Mouse (Mus musculus): ENCODE results near the gene Tmod3.

DNA sequence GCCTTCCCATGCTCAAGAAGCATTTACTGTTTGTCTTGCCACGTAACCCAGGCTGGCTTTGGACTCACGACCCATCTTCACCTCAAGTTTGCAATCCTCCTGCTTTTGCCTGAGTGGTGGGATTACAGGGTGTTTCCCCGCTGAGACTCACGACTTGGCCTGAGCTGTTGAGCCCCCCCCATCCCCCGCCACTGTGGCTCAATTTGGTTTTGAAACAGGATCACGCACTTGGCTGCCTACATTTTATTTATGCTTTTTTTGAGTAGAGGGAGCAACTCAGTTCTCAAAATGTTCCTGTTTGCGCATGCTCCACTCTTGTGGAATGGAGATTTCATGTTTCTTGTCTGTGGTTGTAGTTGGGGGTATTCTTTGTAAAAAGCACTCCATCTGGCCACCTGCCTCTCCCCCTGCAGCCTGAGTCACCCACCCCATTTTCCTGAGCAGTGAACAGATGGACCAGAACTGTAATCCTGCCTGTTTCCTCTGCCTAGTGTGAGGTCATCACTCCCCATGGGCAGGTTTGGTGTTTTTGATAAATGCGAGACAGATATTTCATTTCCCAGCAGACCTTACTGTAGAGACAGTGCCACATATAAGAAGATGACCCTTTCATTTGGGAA lies 80.2 kb downstream of the Tmod3 start:
- no peak for TF ChIP-seq CTCF (IDR thresholded peaks at IDR 0.05; ENCODE audit: low read depth, low read length)
- TF ChIP-seq POLR2A (IDR thresholded peaks at IDR 0.05; ENCODE audit: borderline replicate concordance, low read depth, low read length), result no peak
